Mouse (Mus musculus): ENCODE data around the gene Krtdap.

DNA sequence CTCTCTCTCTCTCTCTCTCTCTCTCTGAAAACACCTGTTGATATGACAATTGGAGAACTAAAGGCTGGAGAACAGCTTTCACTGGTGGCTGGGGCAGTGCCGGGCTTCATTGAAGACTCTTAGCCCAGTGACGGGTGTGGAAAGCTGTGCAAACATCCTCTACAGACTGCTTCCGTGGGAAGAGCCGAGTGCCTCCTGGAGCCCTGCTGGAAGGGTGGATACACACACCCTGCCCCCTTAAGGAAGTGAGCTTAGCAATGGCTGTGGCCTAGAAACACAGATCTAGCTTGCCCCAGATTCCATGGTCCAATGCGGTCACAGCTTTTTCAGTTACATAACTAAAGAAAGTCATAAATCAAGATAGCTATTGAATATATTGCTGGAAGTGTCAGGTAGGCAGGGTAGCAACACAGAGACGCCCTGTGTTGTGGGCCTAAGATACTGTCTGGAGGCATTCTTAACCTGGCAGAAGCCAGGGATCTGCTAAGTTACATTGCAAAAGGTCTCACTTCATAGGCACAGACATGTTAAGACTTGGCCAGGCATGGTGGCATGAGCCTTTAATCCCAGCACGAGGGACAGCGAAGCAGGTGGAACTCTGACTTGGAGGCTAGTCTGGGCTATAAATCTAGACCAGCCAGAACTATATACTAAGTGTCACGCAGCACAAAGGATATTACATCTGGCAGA, 16.5 kb downstream of the Krtdap start:
- TF ChIP-seq MAFK (IDR thresholded peaks at IDR 0.05; ENCODE audit: insufficient read depth, low read depth, low read length) (no peak), ZNF384 (IDR thresholded peaks at IDR 0.05; ENCODE audit: low read depth, low read length) (no peak), CHD2 (IDR thresholded peaks at IDR 0.05; ENCODE audit: low read depth, low read length) (no peak)
